Mouse (Mus musculus) kidney, adult 2 months (tissue): ENCODE measurements around the gene Rnf41.

Source experiments
- CTCF ChIP-seq: fragments of 200-500 bp; conservative IDR thresholded peaks from 2 replicates; pipeline ENCODE4 v1.5.1; 2011; ENCODE audit warnings: low read depth, mild to moderate bottlenecking, control low read depth, low read length, moderate library complexity, mixed read lengths; ENCODE audit not compliant: insufficient read depth, insufficient read length
- POLR2A ChIP-seq: fragments of 200-500 bp; IDR thresholded peaks from one replicate; pipeline ENCODE4 v1.6.1; 2011; ENCODE audit warnings: low read depth, low read length, control low read depth

DNA sequence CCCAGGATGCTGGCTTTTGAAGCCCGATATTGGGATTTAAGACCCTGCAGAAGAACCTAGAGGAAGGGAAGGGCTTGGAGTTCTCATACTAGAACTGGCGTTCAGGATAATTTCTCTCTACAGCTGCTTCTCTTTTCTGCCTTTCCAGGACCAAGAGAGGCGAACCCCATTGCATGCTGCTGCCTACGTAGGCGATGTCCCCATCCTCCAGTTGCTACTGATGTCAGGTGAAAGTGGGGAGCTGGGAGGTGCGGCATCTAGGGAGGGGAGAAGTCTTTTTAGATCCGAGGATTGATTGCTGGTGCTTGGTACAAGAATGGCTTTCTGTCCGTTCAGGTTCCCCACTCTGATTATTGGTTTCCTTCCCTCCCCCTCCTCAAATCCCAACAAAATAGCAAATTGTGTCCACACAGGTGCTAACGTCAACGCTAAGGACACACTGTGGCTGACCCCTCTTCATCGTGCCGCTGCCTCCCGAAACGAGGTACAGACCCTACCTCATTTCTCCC is 33.5 kb upstream of the Rnf41 start:
- TF ChIP-seq POLR2A (no peak), CTCF (no peak)
